Mouse (Mus musculus) hindbrain, embryonic 14.5 days (tissue): Measurements from ENCODE around the gene Zfp507. TPM values are rescaled to one million over a fixed set of nuclear protein-coding genes. Genes with fewer than 3 reads are reported as not detected.

Source experiments
- ATAC-seq: fragments of 200-750 bp; cut with Nextera tagmentation; 2 replicates; pipeline ENCODE4 v1.8.0; 2017; ENCODE audit warnings: moderate number of reproducible peaks, mild to moderate bottlenecking, moderate TSS enrichment, moderate library complexity; ENCODE audit not compliant: low FRiP score
- DNase-seq: peaks from one replicate; pipeline ENCODE4 v3.0.0-alpha.2; 2015; ENCODE audit warnings: low spot score
- H3K27ac ChIP-seq: fragments of 300-500 bp; sonication (generic); 2 replicates; pipeline ENCODE4 v1.5.1; 2014; ENCODE audit warnings: mild to moderate bottlenecking, moderate library complexity
- H3K27me3 ChIP-seq: fragments of 300-500 bp; sonication (generic); 2 replicates; pipeline ENCODE4 v1.6.1; 2014; ENCODE audit warnings: mild to moderate bottlenecking, low read length, mixed read lengths; ENCODE audit not compliant: control insufficient read depth, insufficient read depth
- H3K36me3 ChIP-seq: fragments of 300-500 bp; sonication (generic); replicated peaks from 2 replicates; pipeline ENCODE4 v1.6.1; 2014; ENCODE audit not compliant: control insufficient read depth, insufficient read depth
- H3K4me1 ChIP-seq: fragments of 300-500 bp; sonication (generic); replicated peaks from 2 replicates; pipeline ENCODE4 v1.6.1; 2014; ENCODE audit warnings: antibody characterized with exemption, low read length, mixed read lengths; ENCODE audit not compliant: control insufficient read depth, insufficient read depth
- H3K4me2 ChIP-seq: fragments of 300-500 bp; sonication (generic); replicated peaks from 2 replicates; pipeline ENCODE4 v1.6.1; 2014; ENCODE audit warnings: mild to moderate bottlenecking, moderate library complexity
- H3K4me3 ChIP-seq: fragments of 300-500 bp; sonication (generic); replicated peaks from 2 replicates; pipeline ENCODE4 v1.5.1; 2014; ENCODE audit warnings: mild to moderate bottlenecking, low read length
- H3K9ac ChIP-seq: fragments of 300-500 bp; sonication (generic); 2 replicates; pipeline ENCODE4 v1.6.1; 2014
- H3K9me3 ChIP-seq: fragments of 300-500 bp; sonication (generic); 2 replicates; pipeline ENCODE4 v1.6.1; 2016; ENCODE audit warnings: low read length; ENCODE audit not compliant: control insufficient read depth
- WGBS: fragments of 180-500 bp; shearing (Covaris S2); extraction: QIAGEN DNeasy Blood & Tissue Kit; methylation state at CpG from one replicate; pipeline ENCODE4 v1.1.7; 2014; 5-methylcytosine and 5-hydroxymethylcytosine counted together
- polyA plus RNA-seq: library from polyadenylated mRNA; unstranded; fragments of >200 nt; fragmentation: Nextera tagmentation; extraction: Ambion mirVana; gene quantifications from 2 replicates; pipeline ENCODE4 v1.2.1, GENCODE M21; 2014

Zfp507 gene
- polyA plus RNA-seq, 1 experiment from 2014 or later, result 16.0 TPM

DNA sequence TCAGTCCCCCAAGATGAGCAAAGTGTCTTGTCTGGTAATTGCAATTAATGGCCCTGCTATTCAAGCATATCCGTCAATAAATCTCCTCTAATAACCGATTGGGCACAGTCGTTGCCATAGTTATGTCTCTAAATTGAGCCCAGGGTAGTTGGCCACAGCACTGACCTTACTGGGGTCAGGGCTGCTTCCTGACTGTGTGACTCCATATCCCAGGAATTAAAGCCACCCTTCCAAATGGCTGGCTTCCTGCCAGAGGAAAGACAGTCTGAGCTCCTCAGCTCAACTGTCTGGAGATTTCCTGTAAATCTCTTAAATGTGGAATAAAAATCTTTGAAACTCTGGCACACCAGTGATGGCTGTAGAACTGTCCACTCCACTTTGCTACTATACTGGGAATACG is 16.7 kb upstream of the Zfp507 start:
- no peak overlapping the region for H3K4me2 ChIP-seq
- DNase-seq, result no peak
- no peak for ATAC-seq

DNA sequence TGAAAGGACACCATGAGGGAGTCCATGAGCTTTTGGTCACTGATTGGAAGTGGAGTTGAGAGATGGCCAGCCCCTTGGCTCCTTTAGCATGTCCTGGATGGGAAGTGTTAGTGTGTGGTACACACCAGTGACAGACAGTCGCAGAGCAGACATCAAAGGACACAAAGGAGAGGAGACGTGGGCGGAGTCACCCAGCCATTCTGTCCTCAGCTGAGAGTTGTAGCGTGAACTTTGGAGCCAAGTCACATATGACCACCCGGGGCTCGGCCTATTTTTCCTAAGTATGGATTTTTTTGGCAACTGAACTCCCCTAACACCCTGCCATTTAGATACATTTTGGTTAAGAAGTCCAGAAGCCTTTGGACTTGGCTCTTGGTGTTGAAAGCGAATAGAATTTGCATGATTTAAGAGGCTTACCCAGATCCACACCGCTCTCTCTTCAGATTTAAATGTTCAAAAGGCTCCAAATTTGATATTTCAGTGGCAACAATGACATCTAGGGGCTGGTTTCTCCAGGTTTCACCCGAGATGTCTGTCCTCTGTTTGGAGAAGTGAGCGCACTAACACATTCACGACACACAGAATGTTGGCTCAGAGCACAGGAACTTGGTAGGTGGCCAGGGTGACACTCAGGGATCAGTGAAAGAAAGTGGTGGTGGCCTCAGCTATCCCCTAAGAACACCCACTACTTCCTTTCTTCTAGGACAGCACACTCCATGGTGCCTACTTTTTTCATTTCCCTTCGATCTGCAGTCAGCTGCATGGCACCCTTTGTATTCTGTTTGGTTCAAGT is 12.2 kb upstream of the Zfp507 start:
- Histone ChIP-seq H3K4me2 (no peak overlapping the region), H3K27ac (no peak overlapping the region), H3K9ac (no peak overlapping the region), H3K9me3 (no peaks in the 10 kb centered on the region), H3K4me1 (no peaks in the 10 kb centered on the region), H3K4me3 (no peak overlapping the region), H3K27me3 (no peaks in the 10 kb centered on the region), H3K36me3 (no peaks in the 10 kb centered on the region)
- DNase-seq (no peak), ATAC-seq (no peak)
- WGBS, result 69% methylated on average over 12 of the region's 12 CpGs

More for the DNA sequence above, 16.7 kb upstream of the Zfp507 start:
- 79% methylated on average over 4 of the region's 4 CpGs for WGBS
- Histone ChIP-seq H3K36me3 (no peaks in the 10 kb centered on the region), H3K4me3 (no peak overlapping the region), H3K9me3 (no peaks in the 10 kb centered on the region), H3K27ac (no peak overlapping the region), H3K4me1 (no peaks in the 10 kb centered on the region), H3K27me3 (no peaks in the 10 kb centered on the region), H3K9ac (no peak overlapping the region)

DNA sequence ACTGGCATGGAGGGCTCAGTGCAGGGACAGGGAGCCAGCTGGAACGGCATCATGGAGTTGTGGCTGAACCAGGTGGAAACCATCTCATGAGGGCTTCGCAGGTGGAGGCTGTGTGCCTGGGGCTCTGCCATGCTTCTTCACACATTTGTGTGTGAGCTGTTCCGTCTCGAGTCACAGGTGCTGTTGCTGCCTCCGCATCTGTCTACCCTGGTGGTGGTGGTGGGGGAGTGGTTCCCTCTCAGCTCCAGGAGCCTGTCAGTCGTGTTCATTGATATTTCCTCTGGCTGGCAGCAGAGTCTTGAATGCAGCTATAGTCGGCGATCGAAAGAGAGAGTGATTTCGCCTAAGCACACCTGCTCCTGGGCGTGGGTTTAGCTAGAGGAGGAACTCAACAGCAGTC is 10.5 kb upstream of the Zfp507 start:
- Histone ChIP-seq H3K9me3 (no peaks in the 10 kb centered on the region), H3K27ac (no peak overlapping the region), H3K4me1 (no peaks in the 10 kb centered on the region), H3K4me3 (no peak overlapping the region), H3K9ac (no peak overlapping the region), H3K36me3 (no peaks in the 10 kb centered on the region), H3K27me3 (no peaks in the 10 kb centered on the region), H3K4me2 (no peak overlapping the region)
- no peak for ATAC-seq
- 87% methylated on average over 11 of the region's 11 CpGs for WGBS
- DNase-seq, result no peak

DNA sequence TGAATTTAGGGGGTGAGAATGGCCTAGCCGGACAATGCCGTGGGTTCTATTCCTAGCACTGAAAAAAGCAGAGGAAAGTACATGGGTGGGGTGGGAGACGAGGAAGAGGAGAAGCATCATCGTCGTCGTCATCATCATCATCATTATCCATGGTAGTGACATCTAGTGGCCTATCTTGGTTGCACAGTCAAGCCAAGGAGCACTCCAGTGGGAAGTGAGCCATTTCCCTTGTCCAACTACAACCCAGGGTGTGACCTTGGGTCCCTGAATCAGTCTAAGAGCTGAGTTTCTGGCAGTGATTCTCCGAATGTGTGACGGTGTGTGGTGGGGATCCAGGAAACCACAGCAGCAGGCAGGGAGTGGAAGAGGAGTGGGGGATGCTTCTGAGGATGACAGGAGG is 7.9 kb upstream of the Zfp507 start:
- H3K4me1 ChIP-seq, result no peaks in the 10 kb centered on the region
- H3K4me3 ChIP-seq, result no peak overlapping the region
- H3K9ac ChIP-seq, result no peak overlapping the region
- WGBS, result 48% methylated on average over 8 of the region's 8 CpGs
- no peak overlapping the region for H3K27ac ChIP-seq
- H3K36me3 ChIP-seq, result no peaks in the 10 kb centered on the region
- DNase-seq (no peak), ATAC-seq (no peak)
- no peaks in the 10 kb centered on the region for H3K27me3 ChIP-seq
- H3K9me3 ChIP-seq, result no peaks in the 10 kb centered on the region
- H3K4me2 ChIP-seq, result no peak overlapping the region

DNA sequence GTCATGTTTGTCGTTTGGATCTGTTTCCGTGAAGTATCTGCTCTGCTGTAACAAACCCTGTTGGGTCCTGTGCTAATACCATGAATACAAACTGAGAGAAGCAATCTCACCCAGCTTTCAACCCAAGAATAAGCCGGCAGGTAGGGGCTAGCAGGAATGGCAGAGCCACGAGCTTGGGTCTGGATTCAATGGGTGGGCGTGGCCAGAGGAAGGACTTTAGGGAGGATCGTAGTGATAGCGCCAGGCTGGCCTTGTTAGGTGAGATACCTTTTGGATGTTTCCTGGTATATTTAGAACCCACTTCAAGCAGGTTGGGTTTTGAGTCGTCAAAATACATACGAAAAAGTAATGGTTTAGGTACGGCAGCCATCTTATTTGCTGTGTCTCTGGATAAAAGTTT is 1.4 kb upstream of the Zfp507 start:
- Histone ChIP-seq H3K4me3 (no peak overlapping the region), H3K27me3 (no peaks in the 10 kb centered on the region), H3K4me1 (peaks cover 12% of the 10 kb centered on the region), H3K36me3 (peaks cover 17% of the 10 kb centered on the region), H3K9ac (no peak overlapping the region), H3K4me2 (no peak overlapping the region), H3K9me3 (no peaks in the 10 kb centered on the region), H3K27ac (no peak overlapping the region)
- DNase-seq (no peak), ATAC-seq (no peak)
- 82% methylated on average over 10 of the region's 10 CpGs for WGBS

GRCm38 (mm10) chr7:35802201-35802905 is 450 bp downstream of the Zfp507 start:
- Histone ChIP-seq H3K36me3 (peaks cover 36% of the 10 kb centered on the region), H3K27me3 (no peaks in the 10 kb centered on the region)
- no peak for DNase-seq

GRCm38 (mm10) chr7:35796123-35796522 is 6.7 kb downstream of the Zfp507 start:
- Histone ChIP-seq H3K4me1 (peaks cover 3% of the 10 kb centered on the region; the same call in 1 of the 2 replicates), H3K27ac (no peak overlapping the region), H3K27me3 (no peaks in the 10 kb centered on the region), H3K36me3 (peaks cover 91% of the 10 kb centered on the region), H3K4me3 (no peak overlapping the region), H3K9ac (no peak overlapping the region), H3K9me3 (no peaks in the 10 kb centered on the region), H3K4me2 (no peak overlapping the region)
- WGBS, result 59% methylated on average over 7 of the region's 7 CpGs
- ATAC-seq, result no peak
- no peak for DNase-seq

More at GRCm38 (mm10) chr7:35802201-35802905, 450 bp downstream of the Zfp507 start:
- peak overlapping the region; percentile 95 for H3K9ac ChIP-seq
- H3K4me2 ChIP-seq, result peak overlapping the region; percentile 59
- peaks cover 12% of the 10 kb centered on the region for H3K4me1 ChIP-seq
- no peaks in the 10 kb centered on the region for H3K9me3 ChIP-seq
- H3K27ac ChIP-seq, result peak overlapping the region; percentile 88
- WGBS, result under 1% methylated on average over 38 of the region's 49 CpGs
- peak overlapping the region; percentile 85 for H3K4me3 ChIP-seq
- peak; percentile 90 for ATAC-seq

- Histone ChIP-seq H3K36me3 (peaks cover 94% of the 10 kb centered on the region), H3K4me1 (no peaks in the 10 kb centered on the region), H3K9me3 (no peaks in the 10 kb centered on the region), H3K27me3 (no peaks in the 10 kb centered on the region), H3K27ac (no peak overlapping the region), H3K4me2 (no peak overlapping the region), H3K9ac (no peak overlapping the region), H3K4me3 (no peak overlapping the region)
- ATAC-seq (no peak), DNase-seq (no peak)
- WGBS, result 88% methylated on average over 12 of the region's 12 CpGs
Observed at GRCm38 (mm10) chr7:35794145-35794664, 8.6 kb downstream of the Zfp507 start.

- Histone ChIP-seq H3K36me3 (peaks cover 90% of the 10 kb centered on the region), H3K4me1 (no peaks in the 10 kb centered on the region), H3K4me2 (no peak overlapping the region), H3K9ac (no peak overlapping the region), H3K9me3 (no peaks in the 10 kb centered on the region), H3K4me3 (no peak overlapping the region), H3K27ac (no peak overlapping the region), H3K27me3 (no peaks in the 10 kb centered on the region)
- ATAC-seq (no peak), DNase-seq (no peak)
- 90% methylated on average over 12 of the region's 12 CpGs for WGBS
Observed at GRCm38 (mm10) chr7:35792150-35792848, 10.5 kb downstream of the Zfp507 start.
